Mouse (Mus musculus) adrenal gland, adult 8-10 months (tissue): ENCODE results near the gene Bcl2l14. TPM values are rescaled to one million over a fixed set of nuclear protein-coding genes. Genes with fewer than 3 reads are reported as not detected.

Source experiments
- DNase-seq: peaks from one replicate; pipeline ENCODE4 v3.0.0; 2022
- total RNA-seq, 4 experiments: library from RNA; stranded (reverse); gene quantifications; 2 replicates each; pipeline ENCODE4 v1.2.4; 2022

Bcl2l14 gene
- under 1 TPM in 2 of 4 experiments, not detected in 2; 0.12 to 0.22 TPM for total RNA-seq

DNA sequence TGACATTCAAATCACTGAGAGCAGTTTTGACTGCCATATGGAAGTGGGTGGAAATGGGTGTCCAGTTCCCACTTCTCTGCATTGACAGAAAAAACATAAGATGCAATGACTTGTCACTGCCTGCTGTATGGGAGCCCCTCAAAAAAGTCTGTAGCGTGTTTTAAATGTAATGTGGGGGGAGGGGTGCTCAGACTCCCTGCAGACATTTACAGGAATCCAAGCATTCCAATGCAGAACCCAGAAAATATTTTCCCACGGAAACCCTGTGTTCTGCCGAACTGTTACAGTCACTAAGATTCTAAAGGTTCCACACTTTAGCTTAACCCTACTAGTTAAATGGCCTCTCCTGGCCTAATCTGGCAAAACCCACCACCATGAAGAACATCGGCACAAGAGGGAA lies at the start of gene Bcl2l14:
Bcl2l14 (plus strand) TSS at position 301 of the 400 bp plus-strand sequence.
- DNase-seq: no peak

DNA sequence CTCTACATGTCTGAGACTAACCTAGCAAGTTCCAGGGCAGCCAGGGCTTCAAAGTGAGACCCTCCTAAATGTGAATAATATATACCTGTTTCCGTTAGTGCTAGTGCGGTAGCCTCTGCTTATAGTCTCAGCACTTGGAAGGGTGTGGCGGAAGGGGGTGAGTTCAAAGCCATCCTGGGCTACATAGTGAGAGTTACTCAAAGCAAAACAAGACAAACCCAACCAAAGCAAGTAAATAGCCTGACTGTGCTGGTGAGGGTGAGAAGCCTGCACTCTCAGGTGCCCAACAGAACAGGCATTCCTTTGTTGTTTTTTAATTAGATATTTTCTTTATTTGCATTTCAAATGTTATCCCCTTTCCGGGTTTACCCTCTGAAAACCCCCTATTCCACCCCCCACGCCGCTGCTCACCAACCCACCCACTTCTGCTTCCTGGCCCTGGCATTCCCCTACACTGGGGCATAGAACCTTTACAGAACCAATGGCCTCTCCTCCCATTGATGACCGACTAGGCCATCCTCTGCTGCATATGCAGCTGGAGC lies 47.5 kb upstream of the Bcl2l14 start:
- DNase-seq: no peak

DNA sequence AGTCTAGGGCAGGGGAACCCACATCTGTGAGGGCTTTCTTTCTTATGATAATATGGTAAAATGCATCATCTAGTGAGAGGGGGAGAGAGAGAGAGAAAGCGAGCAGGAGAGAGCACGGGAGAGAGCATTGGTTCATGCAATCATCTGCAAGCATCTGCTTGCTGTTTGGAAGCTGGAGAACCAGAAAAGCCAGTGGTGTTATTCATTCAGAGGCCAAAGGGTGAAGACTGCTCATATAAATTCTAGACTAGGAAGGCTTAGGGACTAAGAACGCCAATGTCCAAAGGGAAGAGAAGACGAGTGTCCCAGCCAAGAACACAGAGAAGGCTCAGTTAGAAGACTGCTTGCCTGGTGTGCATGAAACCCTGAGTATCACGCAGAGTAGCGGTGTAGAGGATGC lies 43.2 kb upstream of the Bcl2l14 start:
- DNase-seq: no peak

DNA sequence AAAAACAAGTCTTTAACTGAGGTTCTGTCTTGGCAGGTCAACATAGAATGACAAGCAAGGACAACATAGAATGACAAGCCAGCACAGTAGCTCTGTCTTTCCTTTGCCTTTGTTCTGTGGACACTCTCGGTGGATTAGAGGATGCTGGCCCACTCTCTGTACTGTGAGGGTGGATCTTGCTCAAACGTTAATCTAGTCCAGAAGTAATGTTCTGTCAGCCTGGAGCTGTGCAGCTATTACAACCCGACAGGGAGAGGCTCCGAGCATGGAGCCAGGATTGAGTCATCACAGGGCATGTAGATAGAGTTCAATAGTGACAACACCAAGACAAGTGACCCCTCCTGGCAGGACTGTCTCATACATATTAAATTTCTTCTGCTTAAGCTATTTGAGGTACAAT lies 42.4 kb upstream of the Bcl2l14 start:
- no peak for DNase-seq

DNA sequence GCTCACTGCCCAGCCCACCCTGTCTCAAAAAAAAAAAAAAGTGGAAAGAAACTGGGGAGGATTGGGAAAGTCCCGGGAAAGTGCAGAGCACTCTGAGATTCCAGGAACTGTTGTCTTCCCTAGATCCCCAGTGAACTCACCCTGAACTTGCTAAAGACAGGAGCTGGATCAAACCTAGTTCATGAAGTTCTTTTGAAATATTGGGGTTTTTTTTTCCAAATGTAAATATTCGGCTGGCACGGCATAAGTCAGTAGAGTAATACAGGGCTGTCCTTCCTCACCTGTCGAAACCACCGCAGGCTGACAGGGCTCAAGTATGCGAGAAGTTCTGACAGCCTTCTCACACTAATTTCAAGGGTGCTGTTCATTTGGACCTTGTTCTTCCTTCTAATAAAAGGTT lies 38.5 kb upstream of the Bcl2l14 start:
- DNase-seq: no peak

DNA sequence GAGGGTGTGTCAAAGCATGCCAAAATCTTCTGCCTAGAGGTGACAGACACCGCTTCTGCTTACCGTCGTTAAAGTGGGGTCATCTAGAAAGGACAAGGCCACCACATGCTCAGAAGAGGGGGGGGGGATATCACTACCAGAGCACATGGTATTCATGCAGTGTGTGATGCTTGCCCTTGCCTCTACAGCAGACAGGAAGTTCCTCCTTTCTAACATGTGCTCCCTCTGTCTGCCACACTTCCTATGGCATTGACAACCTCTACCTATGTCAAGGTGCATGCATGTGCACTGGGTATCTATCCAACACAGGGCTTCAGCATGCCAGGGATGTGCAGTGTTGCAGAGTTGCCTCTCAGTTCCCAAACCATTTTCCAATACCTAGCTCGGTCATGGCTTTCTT lies 36.0 kb upstream of the Bcl2l14 start:
- no peak for DNase-seq

DNA sequence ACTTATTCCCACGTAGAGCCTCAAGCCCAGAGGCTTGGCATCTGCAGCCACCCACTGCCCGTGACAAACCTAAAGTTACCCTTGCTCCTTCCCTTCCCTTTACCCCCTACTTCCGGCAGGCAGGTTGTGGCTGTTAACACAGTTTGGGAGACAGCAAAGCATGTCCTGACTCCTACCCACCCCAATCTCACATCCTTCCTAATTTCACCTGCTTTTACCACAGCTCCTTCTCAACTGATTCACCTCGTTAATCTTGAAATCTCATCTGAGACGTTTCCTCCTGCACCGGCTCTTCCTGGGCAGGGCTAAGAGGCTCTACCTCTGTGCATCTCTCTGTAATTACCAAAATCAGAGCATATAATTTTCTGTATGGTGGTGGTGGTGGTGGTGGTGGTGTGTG lies 31.5 kb upstream of the Bcl2l14 start:
- DNase-seq: no peak

DNA sequence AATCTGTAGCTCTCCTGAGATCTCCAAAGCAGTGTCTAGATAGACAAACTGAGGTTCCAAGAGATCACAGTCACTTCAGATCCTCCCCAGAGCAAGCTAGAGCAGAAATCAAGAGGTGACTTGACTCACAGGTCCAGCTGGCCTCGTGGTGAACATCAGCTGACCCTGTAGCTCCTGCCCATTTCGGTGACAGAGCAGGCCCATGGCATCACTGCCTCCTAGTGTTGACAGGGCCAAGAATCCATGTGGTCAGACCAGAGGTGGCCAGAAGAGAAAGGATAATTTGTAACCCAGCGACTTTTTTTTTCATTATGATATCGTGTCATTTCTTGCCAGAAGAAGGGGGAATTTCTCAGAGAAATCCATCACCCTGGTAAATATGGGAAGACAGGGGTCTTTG lies 30.2 kb upstream of the Bcl2l14 start:
- DNase-seq: no peak

DNA sequence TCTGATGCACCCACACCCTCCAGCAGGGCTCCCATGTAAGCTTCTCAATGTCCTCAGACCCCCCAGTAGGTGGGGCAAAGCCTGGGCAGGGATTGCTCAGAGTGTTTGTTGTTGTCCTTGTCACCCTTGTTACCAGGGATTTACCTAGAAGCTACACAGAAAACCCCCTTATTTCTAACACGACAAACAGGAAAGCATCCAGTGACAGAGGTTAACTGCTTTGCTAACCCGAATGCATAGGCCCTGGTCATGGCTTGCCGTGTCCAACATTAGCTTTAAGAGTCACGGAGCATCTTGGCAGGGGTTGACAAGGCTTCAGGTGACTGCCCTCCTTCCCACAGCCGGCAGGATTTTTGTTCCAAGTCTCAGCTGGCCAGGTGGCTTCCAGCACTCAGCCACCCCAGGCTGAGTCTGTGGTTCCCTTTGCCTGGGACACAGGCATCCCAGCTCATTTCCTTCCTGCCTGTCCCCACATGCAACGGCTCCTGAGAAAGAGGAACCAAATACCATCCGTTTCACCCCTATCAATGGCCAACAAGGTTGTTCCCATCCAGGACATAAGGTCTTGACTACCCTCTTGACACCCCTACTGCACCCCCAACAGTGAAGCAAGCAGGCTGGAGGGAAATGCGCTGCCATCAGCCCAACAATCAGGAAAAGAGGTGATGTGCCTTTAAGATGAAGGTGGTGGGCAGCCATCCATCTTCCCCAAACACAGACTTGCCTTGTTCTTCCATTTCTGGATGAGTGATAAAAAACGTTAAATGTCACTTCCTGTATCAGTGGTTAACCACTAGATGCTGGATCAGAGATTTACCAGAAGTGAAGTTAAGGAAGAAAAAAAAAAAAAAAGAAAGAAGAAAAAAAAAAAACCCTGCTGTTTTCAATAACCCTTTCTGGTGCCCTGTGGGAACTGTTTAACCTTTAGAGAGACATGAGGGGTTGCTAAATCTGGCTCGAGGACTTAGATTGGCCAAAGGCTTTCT lies 29.5 kb upstream of the Bcl2l14 start:
- no peak for DNase-seq

DNA sequence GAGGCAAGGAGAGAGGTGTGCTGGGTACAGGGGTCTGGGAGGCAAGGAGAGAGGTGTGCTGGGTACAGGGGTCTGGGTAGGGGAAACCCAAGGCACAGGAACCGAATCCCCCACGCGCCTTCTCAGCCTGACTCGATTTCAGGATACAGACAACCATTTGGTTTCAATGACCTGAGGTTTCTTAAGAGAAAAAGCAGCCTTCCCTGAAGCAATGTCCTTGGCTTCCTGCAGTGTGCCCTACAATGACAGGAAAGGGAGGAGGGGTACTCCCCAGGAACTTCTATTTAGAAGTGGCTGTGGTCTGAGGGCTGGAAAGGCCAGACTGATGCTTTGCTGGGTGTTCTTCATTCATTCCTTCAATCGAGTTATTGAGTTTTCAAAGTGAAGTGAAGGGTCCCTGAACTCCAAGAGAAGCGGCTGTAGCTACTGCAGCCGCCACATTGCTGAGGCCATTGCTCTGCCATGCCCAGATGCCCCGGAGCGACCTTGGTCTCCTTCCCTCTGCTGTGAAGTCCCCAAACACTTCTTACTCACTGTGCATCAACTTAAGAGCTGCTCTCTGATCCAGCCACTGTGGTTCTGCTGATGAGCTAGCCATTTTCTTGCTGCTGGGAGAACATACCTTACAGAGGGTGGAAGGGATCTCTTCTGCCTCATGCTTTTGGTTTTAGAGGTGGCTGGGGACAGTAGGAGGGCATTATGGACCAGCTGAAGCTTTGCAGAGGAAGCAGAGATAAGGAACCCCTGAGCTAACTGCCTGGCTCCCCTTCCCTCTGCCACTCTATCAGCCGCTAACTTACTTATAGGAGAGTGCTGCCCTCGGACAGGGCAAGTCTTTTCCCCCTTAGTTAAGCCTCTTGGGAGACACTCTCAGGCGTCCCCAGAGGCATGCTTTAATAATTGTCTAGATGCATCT lies 28.5 kb upstream of the Bcl2l14 start:
- no peak for DNase-seq

DNA sequence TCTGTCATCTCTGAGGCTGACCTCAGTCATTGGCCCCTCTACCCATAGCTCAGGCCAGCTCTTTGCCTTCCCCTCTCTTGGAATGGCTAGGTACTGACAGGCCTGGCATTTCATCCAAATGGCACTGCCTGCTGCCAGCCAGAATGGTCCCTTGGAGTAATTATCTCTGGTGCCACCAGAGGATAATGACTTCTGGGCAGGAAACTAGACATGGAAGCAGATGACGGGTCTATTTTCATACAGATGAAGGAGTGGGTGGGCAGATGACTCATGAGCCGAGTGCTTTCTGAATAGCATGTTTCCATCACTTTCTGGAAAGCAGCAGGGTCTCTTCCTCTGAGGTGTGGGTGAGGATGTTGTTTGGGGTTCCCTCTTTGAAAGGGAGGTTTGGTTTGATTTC lies 23.2 kb upstream of the Bcl2l14 start:
- DNase-seq: no peak

DNA sequence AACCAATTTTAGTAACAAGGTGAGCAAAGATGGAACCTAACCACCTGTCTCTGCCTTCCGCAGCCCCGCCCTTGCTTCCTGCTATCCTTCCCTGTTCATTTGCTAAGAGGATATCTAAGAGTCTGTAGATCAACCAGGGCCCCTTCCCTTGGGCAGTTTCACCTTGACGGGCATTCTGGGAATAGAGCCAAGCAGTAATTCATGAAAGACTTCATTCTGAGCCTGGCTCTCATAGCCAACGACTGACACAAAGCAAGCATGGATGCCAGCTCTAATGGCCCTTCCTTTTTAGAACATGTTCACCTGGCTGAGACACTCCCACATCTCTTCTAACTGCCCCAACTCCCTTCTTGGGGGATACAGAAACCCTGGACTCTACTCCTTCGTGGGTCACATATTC lies 18.9 kb upstream of the Bcl2l14 start:
- no peak for DNase-seq

DNA sequence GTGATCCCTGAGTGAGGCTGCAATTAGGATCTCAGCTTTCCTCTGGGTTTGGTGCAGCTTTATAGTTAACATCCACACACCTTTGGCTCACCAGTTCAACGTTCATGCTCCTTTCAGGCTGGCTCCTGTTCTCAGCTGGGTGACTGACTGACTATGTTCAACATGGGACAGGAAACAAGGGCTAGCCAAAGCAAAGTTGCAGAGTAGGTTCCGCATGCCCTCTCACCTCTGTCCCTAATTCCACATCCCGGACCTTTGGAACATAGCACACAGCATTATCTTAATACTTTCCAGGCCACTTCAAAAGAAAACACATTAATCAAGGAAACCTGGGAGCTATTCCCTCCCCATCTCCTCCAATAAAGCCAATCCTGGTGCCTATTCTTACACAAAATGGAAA lies 18.3 kb upstream of the Bcl2l14 start:
- no peak for DNase-seq

DNA sequence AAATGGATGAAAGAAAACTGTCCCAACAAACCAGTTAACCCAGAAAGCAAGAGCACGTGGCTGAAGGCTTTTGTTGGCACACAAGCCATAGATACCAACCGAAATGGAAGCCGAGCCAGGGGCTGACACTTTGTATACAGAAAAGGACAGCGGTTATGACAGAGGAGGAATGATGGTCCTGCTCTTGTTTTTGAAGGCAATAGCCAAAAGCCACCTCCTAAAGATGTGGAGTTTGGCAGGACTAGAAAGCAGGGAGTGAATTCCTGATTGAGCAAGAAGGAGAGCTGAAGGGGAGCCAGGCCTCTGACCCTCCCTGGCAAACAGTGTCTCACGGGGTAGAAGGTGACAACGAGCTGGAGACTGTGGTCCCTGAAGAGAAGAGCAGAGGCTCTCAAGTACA lies 14.7 kb upstream of the Bcl2l14 start:
- no peak for DNase-seq

DNA sequence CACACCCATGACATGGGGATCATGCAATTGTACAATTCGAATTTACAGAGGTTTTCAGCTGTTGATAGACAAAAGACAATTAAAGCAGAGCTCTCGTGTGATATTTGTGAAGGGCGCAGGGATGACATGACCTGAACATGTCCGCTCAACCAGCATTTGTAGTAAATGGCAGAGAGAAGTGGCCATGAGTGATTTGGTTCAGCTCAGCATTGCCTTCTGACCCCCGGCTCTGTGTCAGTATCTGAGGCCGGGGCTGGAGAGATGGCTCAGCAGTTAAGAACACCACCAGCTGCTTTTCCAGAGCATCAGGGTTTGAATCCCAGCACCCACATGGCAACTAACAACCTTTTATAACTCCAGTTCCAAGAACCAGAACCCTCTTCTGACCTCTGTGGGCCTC lies 10.2 kb upstream of the Bcl2l14 start:
- DNase-seq: no peak

DNA sequence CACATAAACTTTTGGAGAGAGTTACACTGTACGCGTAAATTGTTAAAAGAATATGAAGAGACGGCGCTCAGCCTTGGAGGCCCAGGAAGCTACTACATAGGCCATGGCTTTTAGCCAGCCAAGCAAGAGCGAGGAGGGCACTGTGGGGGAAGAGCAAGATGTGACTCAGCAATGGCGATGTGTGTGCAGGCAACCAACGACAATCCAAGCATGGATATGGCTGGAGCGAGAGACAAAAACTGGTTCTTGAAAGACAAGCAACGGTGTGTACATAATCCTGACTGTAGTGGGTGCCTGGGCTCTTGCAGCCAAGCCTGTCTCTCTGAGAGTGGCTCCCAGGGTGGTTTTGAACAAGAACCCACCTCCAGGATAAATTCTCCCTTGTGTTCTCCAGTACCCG lies 8.7 kb upstream of the Bcl2l14 start:
- no peak for DNase-seq

DNA sequence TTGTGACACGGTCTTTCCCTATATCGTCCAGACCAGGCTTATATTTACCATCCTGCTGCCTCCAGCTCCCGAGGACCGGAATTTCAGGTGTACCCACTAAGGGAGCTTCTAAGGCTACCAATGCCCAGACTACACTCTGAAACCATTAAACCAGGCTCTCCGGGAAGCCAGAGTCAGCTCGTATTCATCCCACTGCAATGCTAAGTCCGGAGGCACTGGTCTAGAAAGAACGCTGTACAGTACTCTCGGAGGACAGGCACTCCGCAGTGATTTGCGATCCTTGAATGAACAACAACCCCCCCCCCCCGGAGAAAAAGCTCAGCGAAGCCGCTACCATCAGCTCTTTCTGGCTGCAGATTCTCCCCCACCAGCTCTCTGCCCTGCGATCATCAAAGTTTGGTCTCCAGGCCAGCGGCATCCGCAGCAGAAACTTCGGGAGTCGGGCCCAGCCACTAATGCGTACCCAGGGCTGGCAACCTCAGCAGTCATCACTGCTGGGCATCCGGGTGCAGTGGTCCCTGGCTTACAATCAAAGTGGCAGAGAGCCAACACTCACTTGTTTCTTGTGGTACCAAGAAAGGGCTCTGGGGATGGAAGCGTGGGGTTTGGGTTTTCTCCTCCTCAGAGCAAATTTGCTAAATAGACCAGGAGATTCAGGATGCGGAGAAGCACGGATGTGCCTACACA lies 7.6 kb upstream of the Bcl2l14 start:
- DNase-seq: no peak

DNA sequence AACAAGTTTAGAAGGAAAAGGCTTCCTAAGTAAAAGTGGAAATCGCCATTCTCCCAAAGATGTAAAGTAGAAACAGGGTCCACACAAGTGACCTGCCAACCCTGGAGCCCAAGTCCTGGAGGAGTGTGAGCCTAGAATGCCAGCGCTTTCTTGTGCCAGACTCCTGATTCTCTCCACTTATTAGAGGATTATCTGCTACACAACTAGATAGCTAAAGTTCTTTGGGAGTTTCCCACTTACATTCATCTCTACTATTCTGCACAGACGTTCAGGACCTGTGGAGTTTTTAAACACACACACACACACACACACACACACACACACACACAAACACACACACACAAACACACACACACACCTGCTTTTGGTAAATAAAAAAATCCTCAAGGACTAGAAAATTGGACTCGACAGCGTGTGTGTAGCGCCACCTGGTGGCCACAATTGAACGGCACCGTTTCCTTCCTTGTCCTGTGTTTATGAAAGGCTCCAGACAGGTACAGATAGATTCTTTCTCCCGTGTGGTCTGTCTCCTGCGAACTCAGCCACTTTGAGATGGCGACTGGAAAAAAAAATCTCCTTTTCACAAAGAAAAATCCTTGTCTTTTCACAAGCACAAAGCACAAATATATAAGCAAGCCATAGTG lies 6.7 kb upstream of the Bcl2l14 start:
- peak; percentile 38 for DNase-seq

DNA sequence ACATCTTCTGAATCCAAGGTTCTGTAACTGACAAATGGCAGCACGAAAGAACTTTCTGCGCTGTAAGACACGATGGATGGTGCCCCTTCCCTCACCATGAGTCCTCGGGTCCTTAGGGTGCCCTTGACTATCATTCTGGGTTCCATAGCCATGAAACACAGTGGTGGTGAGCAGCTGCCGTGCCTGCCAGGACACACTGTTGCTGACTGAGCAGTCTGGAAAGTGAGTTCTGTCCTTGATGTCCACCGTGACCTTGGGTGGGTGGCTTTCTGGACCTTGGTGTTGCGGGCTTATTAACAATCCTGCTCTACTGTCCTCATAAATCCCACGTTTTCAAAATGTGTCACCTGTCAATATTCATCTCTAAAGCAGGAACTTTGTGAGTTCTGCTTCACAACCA lies 6.2 kb upstream of the Bcl2l14 start:
- no peak for DNase-seq

DNA sequence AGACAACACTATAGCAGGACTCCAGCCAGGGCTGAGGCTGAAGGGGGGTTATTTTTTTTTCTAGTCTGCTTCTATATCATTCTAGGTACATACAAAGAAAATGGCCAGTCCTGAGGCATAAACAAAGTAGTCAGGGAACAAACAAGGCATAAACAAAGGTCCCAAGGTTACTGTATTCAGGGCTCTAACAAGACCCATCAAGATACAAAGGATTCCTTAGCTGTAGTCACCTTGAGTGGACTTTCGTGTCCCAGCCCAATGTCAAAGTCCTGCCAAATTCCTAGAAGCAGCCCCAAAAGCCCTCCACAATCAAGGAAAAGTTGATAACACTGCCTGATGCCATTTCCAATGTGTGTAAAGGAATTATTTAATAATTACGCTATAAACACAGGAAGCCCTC lies 5.3 kb upstream of the Bcl2l14 start:
- no peak for DNase-seq

DNA sequence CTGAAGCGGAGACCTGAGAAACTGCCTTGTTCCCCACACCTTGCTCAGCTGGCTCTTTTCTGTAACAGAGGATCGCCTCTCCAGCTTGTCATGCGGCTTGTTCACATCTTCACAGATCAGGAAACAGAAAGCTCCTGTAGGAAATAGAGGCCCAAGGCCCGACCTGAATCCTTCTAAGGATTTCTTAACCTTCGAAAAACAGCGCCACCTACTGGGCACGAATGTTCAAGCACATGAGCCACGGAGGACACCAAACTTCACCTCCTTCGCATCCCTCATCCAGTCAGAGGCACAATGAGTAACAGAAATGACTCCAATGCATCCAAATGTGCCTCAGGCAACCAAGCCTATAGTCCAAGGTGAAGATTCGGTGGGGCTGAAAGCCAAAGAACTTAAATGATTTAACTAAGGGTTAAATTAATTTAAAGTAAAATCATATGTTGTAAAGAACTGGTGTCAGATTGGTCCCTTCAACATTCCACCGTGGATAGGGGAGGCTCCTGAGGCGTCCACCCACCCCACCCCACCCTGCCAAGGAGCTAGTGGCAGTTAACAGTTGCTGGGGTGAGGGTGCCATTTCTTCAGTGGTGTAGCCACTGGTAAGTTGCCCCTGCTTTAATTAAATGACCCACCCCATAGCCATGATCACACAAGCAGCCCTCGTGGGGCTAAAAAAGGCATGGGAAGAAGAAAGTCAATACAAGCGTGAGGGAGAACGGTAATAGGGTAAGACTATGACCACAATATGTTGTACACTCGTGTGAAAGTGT lies 7.0 kb downstream of the Bcl2l14 start:
- DNase-seq: no peak
